Mouse (Mus musculus): ENCODE results near the gene Nmrk2. TPM values are rescaled to one million over a fixed set of nuclear protein-coding genes. Genes with fewer than 3 reads are reported as not detected.

Nmrk2 gene
- polyA plus RNA-seq, 1 experiment, result not detected

DNA sequence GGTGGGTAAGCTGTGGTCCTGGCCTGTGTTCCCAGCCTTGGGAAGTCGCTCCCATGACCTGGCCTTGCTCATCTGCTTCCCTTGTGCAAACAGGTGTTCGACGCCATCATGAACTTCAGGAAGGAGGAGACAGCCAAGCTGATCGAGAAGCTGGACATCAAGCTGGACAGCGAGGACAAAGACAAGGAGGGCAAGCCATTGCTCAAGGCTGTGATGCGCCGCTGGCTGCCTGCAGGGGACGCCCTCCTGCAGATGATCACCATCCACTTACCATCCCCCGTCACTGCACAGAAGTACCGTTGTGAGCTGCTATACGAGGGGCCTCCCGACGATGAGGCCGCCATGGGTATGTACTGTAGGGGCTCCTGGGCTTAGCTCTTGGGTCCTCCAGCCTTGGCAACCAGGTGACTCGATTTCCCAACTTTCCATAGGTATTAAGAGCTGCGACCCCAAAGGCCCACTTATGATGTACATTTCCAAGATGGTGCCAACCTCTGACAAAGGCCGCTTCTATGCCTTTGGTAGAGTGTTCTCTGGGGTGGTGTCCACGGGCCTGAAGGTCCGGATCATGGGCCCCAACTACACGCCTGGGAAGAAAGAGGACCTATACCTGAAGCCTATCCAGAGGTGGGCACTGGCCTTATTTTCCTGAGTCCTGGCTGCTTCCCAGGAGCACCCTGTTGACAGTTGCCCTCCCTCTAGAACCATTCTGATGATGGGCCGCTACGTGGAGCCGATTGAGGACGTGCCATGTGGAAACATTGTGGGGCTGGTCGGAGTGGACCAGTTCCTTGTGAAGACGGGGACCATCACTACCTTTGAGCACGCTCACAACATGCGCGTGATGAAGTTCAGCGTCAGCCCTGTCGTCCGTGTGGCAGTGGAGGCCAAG, 22.2 kb downstream of the Nmrk2 start:
- H3K4me3 ChIP-seq (ENCODE audit: low read depth, low read length), result no peak overlapping the region
- H3K4me1 ChIP-seq (ENCODE audit: control insufficient read depth, insufficient read depth, low read length), result peaks cover 2% of the 10 kb centered on the region

DNA sequence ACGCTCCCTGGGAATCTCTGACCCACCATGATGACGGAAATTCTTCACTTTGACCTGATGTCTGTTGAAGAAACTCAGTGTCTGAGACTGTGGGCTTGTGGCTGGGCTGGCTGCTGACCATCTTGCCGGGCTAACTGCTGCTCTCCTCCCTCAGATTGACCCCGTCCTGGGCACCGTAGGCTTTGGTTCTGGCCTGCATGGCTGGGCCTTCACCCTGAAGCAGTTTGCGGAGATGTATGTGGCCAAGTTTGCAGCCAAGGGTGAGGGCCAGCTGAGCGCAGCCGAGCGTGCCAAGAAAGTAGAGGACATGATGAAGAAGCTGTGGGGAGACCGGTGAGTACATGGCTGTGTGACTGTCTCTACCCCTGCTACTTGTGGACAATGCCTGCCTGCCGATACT, 22.9 kb downstream of the Nmrk2 start:
- Histone ChIP-seq H3K27me3 (ENCODE audit: control insufficient read depth, insufficient read depth, low read length, poor library complexity, severe bottlenecking) (no peaks in the 10 kb centered on the region), H3K36me3 (ENCODE audit: control insufficient read depth, insufficient read depth, low read length, poor library complexity, severe bottlenecking) (peaks cover 53% of the 10 kb centered on the region), H3K27ac (ENCODE audit: insufficient read depth, low read length) (peak overlapping the region; percentile 49), H3K4me1 (ENCODE audit: control insufficient read depth, insufficient read depth, low read length) (peaks cover 2% of the 10 kb centered on the region), H3K9me3 (replicated peaks; ENCODE audit: control insufficient read depth, insufficient read depth, low read length, poor library complexity, severe bottlenecking) (no peaks in the 10 kb centered on the region), H3K9ac (ENCODE audit: low read depth, poor library complexity, severe bottlenecking) (peak overlapping the region; percentile 93), H3K4me3 (ENCODE audit: low read depth, low read length) (peak overlapping the region; percentile 70)
- TF ChIP-seq POLR2A (IDR thresholded peaks at IDR 0.05; ENCODE audit: insufficient read depth, low read length) (no peak), EP300 (IDR thresholded peaks at IDR 0.05; ENCODE audit: insufficient read depth, low read depth, low read length) (no peak), CTCF (IDR thresholded peaks at IDR 0.05; ENCODE audit: low read depth, low read length) (no peak)

More for the DNA sequence above, 22.2 kb downstream of the Nmrk2 start:
- Histone ChIP-seq H3K27me3 (ENCODE audit: control insufficient read depth, insufficient read depth, low read length, poor library complexity, severe bottlenecking) (no peaks in the 10 kb centered on the region), H3K36me3 (ENCODE audit: control insufficient read depth, insufficient read depth, low read length, poor library complexity, severe bottlenecking) (peaks cover 53% of the 10 kb centered on the region), H3K9me3 (replicated peaks; ENCODE audit: control insufficient read depth, insufficient read depth, low read length, poor library complexity, severe bottlenecking) (no peaks in the 10 kb centered on the region), H3K27ac (ENCODE audit: insufficient read depth, low read length) (peak overlapping the region; percentile 4; the same call in 1 of the 2 replicates), H3K9ac (ENCODE audit: low read depth, poor library complexity, severe bottlenecking) (no peak overlapping the region; the same call in 1 of the 2 replicates)
- no peak for TF ChIP-seq CTCF (IDR thresholded peaks at IDR 0.05; ENCODE audit: low read depth, low read length)
- no peak for TF ChIP-seq EP300 (IDR thresholded peaks at IDR 0.05; ENCODE audit: insufficient read depth, low read depth, low read length)
- TF ChIP-seq POLR2A (IDR thresholded peaks at IDR 0.05; ENCODE audit: insufficient read depth, low read length), result no peak

DNA sequence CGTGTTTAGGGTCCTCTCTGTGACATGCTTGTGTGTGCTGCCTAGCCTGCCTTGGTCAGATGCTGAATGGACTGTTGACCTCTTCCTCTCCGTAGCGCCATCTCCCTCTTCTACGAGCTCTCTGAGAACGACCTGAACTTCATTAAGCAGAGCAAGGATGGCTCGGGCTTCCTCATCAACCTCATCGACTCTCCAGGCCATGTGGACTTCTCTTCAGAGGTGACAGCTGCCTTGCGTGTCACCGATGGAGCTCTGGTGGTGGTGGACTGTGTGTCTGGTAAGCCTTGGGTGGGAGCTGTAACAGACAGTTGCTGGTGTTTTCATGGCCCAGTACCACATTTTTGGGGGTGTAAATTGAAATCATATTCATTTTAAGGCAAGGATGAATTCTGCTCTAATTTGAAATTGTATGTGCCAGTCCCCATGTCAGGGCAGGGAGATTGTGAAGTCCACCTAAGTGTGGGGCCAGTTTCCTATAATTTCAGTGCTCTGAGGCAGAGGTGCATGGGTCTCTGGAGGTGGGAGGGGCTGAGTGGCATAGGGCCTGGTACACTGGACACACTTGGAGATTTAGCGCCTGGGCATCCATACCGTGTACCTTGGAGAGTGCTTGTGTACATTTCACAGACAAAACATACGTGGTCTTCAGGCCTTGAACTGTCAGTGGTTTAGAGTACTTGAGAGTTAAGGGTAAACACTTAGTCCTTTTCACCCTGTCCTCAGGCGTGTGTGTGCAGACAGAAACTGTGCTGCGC, 23.7 kb downstream of the Nmrk2 start:
- Histone ChIP-seq H3K36me3 (ENCODE audit: control insufficient read depth, insufficient read depth, low read length, poor library complexity, severe bottlenecking) (peaks cover 53% of the 10 kb centered on the region), H3K4me1 (ENCODE audit: control insufficient read depth, insufficient read depth, low read length) (no peaks in the 10 kb centered on the region)
- TF ChIP-seq POLR2A (IDR thresholded peaks at IDR 0.05; ENCODE audit: insufficient read depth, low read length) (no peak), CTCF (IDR thresholded peaks at IDR 0.05; ENCODE audit: low read depth, low read length) (no peak), EP300 (IDR thresholded peaks at IDR 0.05; ENCODE audit: insufficient read depth, low read depth, low read length) (no peak)

GRCm38 (mm10) chr10:81177491-81177925, 24.3 kb downstream of the Nmrk2 start:
- Histone ChIP-seq H3K4me1 (ENCODE audit: control insufficient read depth, insufficient read depth, low read length) (no peaks in the 10 kb centered on the region), H3K4me3 (ENCODE audit: low read depth, low read length) (peak overlapping the region; percentile 70), H3K27me3 (ENCODE audit: control insufficient read depth, insufficient read depth, low read length, poor library complexity, severe bottlenecking) (no peaks in the 10 kb centered on the region), H3K27ac (ENCODE audit: insufficient read depth, low read length) (peak overlapping the region; percentile 49), H3K36me3 (ENCODE audit: control insufficient read depth, insufficient read depth, low read length, poor library complexity, severe bottlenecking) (peaks cover 53% of the 10 kb centered on the region), H3K9ac (ENCODE audit: low read depth, poor library complexity, severe bottlenecking) (peak overlapping the region; percentile 93), H3K9me3 (replicated peaks; ENCODE audit: control insufficient read depth, insufficient read depth, low read length, poor library complexity, severe bottlenecking) (no peaks in the 10 kb centered on the region)
- TF ChIP-seq EP300 (IDR thresholded peaks at IDR 0.05; ENCODE audit: insufficient read depth, low read depth, low read length) (no peak), CTCF (IDR thresholded peaks at IDR 0.05; ENCODE audit: low read depth, low read length) (no peak), POLR2A (IDR thresholded peaks at IDR 0.05; ENCODE audit: insufficient read depth, low read length) (no peak)

More for the DNA sequence above, 23.7 kb downstream of the Nmrk2 start:
- peak overlapping the region; percentile 49 for H3K27ac ChIP-seq (ENCODE audit: insufficient read depth, low read length)
- H3K9ac ChIP-seq (ENCODE audit: low read depth, poor library complexity, severe bottlenecking), result peak overlapping the region; percentile 93
- peak overlapping the region; percentile 70 for H3K4me3 ChIP-seq (ENCODE audit: low read depth, low read length)
- no peaks in the 10 kb centered on the region for H3K27me3 ChIP-seq (ENCODE audit: control insufficient read depth, insufficient read depth, low read length, poor library complexity, severe bottlenecking)
- no peaks in the 10 kb centered on the region for H3K9me3 ChIP-seq (replicated peaks; ENCODE audit: control insufficient read depth, insufficient read depth, low read length, poor library complexity, severe bottlenecking)

GRCm38 (mm10) chr10:81176466-81177271, 25.2 kb downstream of the Nmrk2 start, which contains the start of gene Eef2:
Gene Eef2, plus strand, starts transcription at chr10:81176631.
- Histone ChIP-seq H3K4me3 (ENCODE audit: low read depth, low read length) (peak within 1 kb of the TSS; percentile 70), H3K9me3 (replicated peaks; ENCODE audit: control insufficient read depth, insufficient read depth, low read length, poor library complexity, severe bottlenecking) (no peaks in the 10 kb centered on the region), H3K27me3 (ENCODE audit: control insufficient read depth, insufficient read depth, low read length, poor library complexity, severe bottlenecking) (no peaks in the 10 kb centered on the region), H3K27ac (ENCODE audit: insufficient read depth, low read length) (peak within 1 kb of the TSS; percentile 49), H3K36me3 (ENCODE audit: control insufficient read depth, insufficient read depth, low read length, poor library complexity, severe bottlenecking) (peaks cover 48% of the 10 kb centered on the region), H3K4me1 (ENCODE audit: control insufficient read depth, insufficient read depth, low read length) (no peaks in the 10 kb centered on the region), H3K9ac (ENCODE audit: low read depth, poor library complexity, severe bottlenecking) (peak within 1 kb of the TSS; percentile 93)
- TF ChIP-seq EP300 (IDR thresholded peaks at IDR 0.05; ENCODE audit: insufficient read depth, low read depth, low read length) (no peak), POLR2A (IDR thresholded peaks at IDR 0.05; ENCODE audit: insufficient read depth, low read length) (no peak), CTCF (IDR thresholded peaks at IDR 0.05; ENCODE audit: low read depth, low read length) (no peak)

All from ES-Bruce4 (cell line).